Mouse (Mus musculus) regulatory T cell (primary cell): ENCODE measurements at regions not wholly inside any gene's neighbourhood (a gene's known extent, or its start where the extent isn't known, plus 50 kb on each side); places are given as distances from the start of the nearest gene placed in this dataset.

Experiments
- in situ Hi-C: fragments of 300-600 bp; cut with MboI, MseI; formaldehyde crosslinking; loops from one replicate; pipeline ENCODE4 v1.15.1; 2025; ENCODE audit warnings: high pct_unique_total_duplicates

DNA sequence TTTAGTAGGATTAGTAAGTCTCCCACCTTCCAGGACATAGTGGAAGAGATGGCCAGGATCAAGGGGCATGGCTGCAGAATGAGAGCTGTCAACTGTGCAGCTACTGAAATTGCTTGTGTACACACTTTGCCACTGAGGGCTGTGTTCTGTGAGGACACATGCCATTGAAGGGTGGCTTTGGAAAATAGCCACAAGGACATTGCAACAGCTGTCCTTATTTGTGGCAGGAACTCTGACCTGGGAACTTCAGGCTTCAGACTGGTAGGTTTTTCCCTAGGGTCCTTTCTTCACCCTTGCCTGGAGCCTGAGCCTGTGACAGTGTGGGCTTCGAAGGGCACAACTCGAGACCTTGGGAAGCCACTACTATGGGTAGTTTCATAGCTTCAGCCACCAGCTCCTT is 64.2 kb upstream of the Ywhaq start:
- in situ Hi-C loops, result no loop called here

GRCm38 (mm10) chr12:21480226-21480625 is 62.8 kb upstream of the Ywhaq start:
- in situ Hi-C loops, result no loop called here

- in situ Hi-C loops, result no loop called here
Observed at GRCm38 (mm10) chr12:21479251-21479650, 61.8 kb upstream of the Ywhaq start.

DNA sequence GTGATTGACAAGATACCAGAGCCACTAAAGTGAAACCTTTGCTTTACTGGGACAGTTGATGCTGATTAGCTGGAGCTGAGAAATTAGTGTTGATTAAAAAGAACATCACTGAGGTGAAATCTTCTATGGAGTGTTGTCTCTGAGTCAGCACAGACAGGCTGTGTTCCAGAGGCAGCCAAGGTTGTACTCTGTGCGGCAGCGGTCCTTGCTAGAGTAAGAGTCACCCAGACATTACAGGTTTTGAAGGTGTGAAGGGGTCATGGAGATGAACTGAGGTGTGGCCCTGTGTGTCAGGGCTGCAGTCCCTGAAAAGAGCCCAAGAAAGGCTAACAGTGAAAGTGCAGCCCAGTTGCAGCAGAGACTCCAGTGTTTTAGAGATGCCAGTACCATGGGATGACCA is 59.1 kb upstream of the Ywhaq start:
- in situ Hi-C loops, result no loop called here

- in situ Hi-C loops, result no loop called here
Observed at GRCm38 (mm10) chr12:21472951-21473710, 55.7 kb upstream of the Ywhaq start.

DNA sequence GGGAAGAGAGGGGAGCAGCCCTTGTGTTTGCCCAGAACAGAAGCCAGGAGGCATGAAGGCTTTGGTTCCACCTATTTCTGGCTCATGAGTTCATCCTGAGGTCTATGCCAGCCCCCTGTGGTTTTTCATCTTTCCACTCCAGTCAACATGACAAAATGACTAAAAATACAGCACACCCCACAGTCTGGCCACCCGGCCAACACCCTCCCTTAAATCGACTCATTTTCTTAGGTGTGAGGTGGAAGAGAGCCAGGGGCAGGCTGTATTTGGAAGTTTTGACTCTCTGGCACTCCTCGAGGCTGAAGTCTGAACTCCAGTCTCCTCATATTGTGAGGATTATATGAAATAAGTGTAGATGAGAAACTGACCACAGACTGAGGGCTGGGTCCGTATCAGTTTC is 55.0 kb upstream of the Ywhaq start:
- in situ Hi-C loops, result no loop called here

GRCm38 (mm10) chr12:21471986-21472385 is 54.5 kb upstream of the Ywhaq start:
- in situ Hi-C loops, result no loop called here

DNA sequence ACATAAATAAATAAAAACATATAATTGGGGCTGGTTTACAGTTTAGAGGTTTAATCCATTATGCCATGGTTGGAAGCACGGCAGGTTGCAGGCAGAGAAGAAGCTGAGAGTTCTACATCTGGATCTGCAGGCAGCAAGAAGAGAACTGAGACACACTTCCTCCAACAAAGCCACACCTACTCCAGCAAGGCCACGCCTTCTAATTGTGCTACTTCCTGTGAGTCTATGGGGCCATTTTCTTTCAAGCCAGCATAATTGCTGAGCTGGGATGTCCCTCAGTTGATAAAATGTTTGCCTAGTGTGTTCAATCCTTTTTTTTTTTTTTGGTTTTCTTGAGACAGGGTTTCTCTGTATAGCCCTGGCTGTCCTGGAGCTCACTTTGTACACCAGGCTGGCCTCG is 52.8 kb upstream of the Ywhaq start:
- in situ Hi-C loops, result no loop called here
